Mouse (Mus musculus): ENCODE results near the gene Adarb2.

DNA sequence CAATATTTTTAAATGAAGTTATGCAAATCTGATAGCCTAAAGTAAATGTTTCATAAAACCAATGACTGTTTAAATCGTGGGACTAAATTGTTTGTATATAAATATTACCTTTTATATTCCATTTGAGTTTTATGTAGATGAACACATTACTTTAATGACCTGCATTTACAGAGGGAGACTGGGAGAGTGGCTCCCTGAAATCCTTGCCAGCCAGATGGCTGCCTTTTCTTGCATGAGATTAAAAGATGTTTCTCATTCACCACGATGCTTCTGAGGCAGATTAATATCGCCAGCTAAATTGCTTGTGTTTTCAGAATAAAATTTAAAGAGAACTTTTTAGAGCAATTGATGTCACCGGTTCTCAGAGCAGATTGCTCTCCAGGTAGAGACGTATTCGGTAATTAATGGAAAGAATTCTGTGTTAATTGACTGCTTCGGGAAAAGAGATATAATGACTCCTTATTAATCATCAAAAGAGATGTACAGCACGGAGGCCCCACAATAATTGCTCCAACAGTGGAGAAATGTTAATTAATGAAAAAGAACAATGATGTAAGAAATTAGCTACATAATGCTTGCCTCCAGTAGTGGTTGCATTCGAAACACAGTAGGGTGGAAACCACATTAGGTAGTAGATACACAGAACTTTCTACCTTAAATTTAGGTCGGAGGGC lies 527.4 kb downstream of the Adarb2 start:
- no peak for TF ChIP-seq CTCF (IDR thresholded peaks at IDR 0.05; ENCODE audit: control insufficient read depth, insufficient read depth, low read length)
- no peak for TF ChIP-seq POLR2A (IDR thresholded peaks at IDR 0.05; ENCODE audit: borderline replicate concordance, control insufficient read depth, low read depth, low read length)
